Mouse (Mus musculus) embryonic facial prominence, embryonic 11.5 days (tissue): ENCODE results near the gene Hspg2. TPM values are rescaled to one million over a fixed set of nuclear protein-coding genes. Genes with fewer than 3 reads are reported as not detected.

Source experiments
- ATAC-seq: fragments of 200-750 bp; cut with Nextera tagmentation; replicated peaks from 2 replicates; pipeline ENCODE4 v1.8.0; 2017; ENCODE audit warnings: low read depth; ENCODE audit not compliant: insufficient number of reproducible peaks, low FRiP score, low TSS enrichment
- DNase-seq: peaks from one replicate; pipeline ENCODE4 v3.0.0-alpha.2; 2015; ENCODE audit warnings: low spot score
- H3K27ac ChIP-seq: fragments of 300-500 bp; sonication (generic); replicated peaks from 2 replicates; pipeline ENCODE4 v1.5.1; 2014; ENCODE audit warnings: mild to moderate bottlenecking, low read depth, low read length, control low read depth
- H3K27me3 ChIP-seq: fragments of 300-500 bp; sonication (generic); 2 replicates; pipeline ENCODE4 v1.6.1; 2014; ENCODE audit warnings: mild to moderate bottlenecking, low read length, moderate library complexity, mixed read lengths; ENCODE audit not compliant: control insufficient read depth, insufficient read depth
- H3K36me3 ChIP-seq: fragments of 300-500 bp; sonication (generic); replicated peaks from 2 replicates; pipeline ENCODE4 v1.6.1; 2014; ENCODE audit warnings: low read depth, mild to moderate bottlenecking, low read length, moderate library complexity, mixed read lengths; ENCODE audit not compliant: control insufficient read depth, insufficient read depth
- H3K4me1 ChIP-seq: fragments of 300-500 bp; sonication (generic); 2 replicates; pipeline ENCODE4 v1.6.1; 2014; ENCODE audit warnings: low read length, mixed read lengths; ENCODE audit not compliant: control insufficient read depth, insufficient read depth
- H3K4me2 ChIP-seq: fragments of 300-500 bp; sonication (generic); 2 replicates; pipeline ENCODE4 v1.6.1; 2014; ENCODE audit warnings: low read depth, mild to moderate bottlenecking, control low read depth, low read length, moderate library complexity
- H3K4me3 ChIP-seq: fragments of 300-500 bp; sonication (generic); 2 replicates; pipeline ENCODE4 v1.5.1; 2014; ENCODE audit warnings: low read depth, low read length, control low read depth
- H3K9ac ChIP-seq: fragments of 300-500 bp; sonication (generic); replicated peaks from 2 replicates; pipeline ENCODE4 v1.6.1; 2014; ENCODE audit warnings: mild to moderate bottlenecking, control low read depth, low read length
- H3K9me3 ChIP-seq: fragments of 300-500 bp; sonication (generic); replicated peaks from 2 replicates; pipeline ENCODE4 v1.6.1; 2016; ENCODE audit warnings: mild to moderate bottlenecking, low read length, inconsistent platforms, mixed read lengths; ENCODE audit not compliant: control insufficient read depth
- WGBS: fragments of 180-500 bp; shearing (Covaris S2); extraction: QIAGEN DNeasy Blood & Tissue Kit; methylation state at CpG from one replicate; pipeline ENCODE4 v1.1.7; 2014; 5-methylcytosine and 5-hydroxymethylcytosine counted together
- polyA plus RNA-seq: library from polyadenylated mRNA; unstranded; fragments of >200 nt; fragmentation: Nextera tagmentation; extraction: Ambion mirVana; gene quantifications from 2 replicates; pipeline ENCODE4 v1.2.1, GENCODE M21; 2014

Hspg2 gene
- polyA plus RNA-seq, 1 experiment from 2014 or later: 14.4 TPM

DNA sequence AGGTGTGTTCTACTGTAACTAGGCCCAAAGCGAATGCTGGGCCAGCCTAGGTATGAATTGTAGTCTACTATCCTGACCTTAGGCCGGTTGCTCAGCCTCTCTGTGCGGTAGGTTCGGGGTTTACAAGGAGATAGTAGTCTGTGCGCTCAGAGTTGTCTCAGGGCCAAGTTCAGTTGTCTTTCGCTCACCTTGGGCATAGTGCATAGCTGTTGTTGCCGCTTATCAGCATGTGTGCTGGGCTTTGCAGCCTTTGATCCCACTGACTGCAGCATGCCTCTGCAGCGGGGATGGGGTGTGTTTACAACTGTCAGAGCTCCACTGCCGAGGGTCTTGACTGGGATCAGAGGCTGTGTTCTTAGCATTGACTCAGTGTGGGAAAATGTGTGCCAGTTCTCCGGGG, 74.4 kb downstream of the Hspg2 start:
- DNase-seq (no peak), ATAC-seq (no peak)
- Histone ChIP-seq H3K4me2 (no peak overlapping the region), H3K9ac (no peak overlapping the region), H3K4me3 (no peak overlapping the region), H3K27ac (no peak overlapping the region), H3K9me3 (no peaks in the 10 kb centered on the region), H3K36me3 (peaks cover 10% of the 10 kb centered on the region; the same call in 1 of the 2 replicates), H3K27me3 (no peaks in the 10 kb centered on the region), H3K4me1 (no peaks in the 10 kb centered on the region)
- WGBS: 90% methylated on average over 10 of the region's 10 CpGs

GRCm38 (mm10) chr4:137545568-137545967, 77.0 kb downstream of the Hspg2 start:
- no peak overlapping the region for H3K4me3 ChIP-seq
- H3K36me3 ChIP-seq: peaks cover 9% of the 10 kb centered on the region
- no peaks in the 10 kb centered on the region for H3K4me1 ChIP-seq
- H3K9ac ChIP-seq: no peak overlapping the region
- DNase-seq (no peak), ATAC-seq (no peak)
- no peak overlapping the region for H3K27ac ChIP-seq
- H3K27me3 ChIP-seq: no peaks in the 10 kb centered on the region
- 93% methylated on average over 9 of the region's 9 CpGs for whole genome bisulfite sequencing
- H3K4me2 ChIP-seq: no peak overlapping the region
- H3K9me3 ChIP-seq: no peaks in the 10 kb centered on the region

GRCm38 (mm10) chr4:137546003-137546525, 77.5 kb downstream of the Hspg2 start:
- Histone ChIP-seq H3K4me2 (no peak overlapping the region), H3K4me1 (no peaks in the 10 kb centered on the region), H3K4me3 (no peak overlapping the region), H3K27me3 (no peaks in the 10 kb centered on the region), H3K27ac (no peak overlapping the region), H3K9ac (no peak overlapping the region), H3K36me3 (peaks cover 8% of the 10 kb centered on the region), H3K9me3 (no peaks in the 10 kb centered on the region)
- DNase-seq (peak; percentile 62), ATAC-seq (no peak)
- WGBS: 77% methylated on average over 5 of the region's 5 CpGs

DNA sequence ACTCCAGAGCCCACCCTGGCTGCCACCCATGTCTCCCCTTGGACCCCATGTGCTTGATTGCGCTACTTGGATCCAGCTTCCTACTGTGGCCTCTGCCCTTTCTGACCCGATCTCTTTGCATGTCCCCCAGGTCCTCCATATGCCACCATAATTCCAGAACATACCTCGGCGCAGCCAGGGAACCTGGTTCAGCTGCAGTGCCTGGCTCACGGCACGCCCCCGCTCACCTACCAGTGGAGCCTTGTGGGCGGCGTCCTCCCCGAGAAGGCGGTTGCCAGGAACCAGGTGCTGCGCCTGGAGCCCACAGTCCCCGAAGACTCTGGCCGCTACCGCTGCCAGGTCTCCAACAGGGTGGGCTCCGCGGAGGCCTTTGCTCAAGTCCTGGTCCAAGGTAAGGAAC, 84.9 kb downstream of the Hspg2 start:
- ATAC-seq: no peak
- 97% methylated on average over 17 of the region's 17 CpGs for WGBS
- H3K36me3 ChIP-seq: peaks cover 14% of the 10 kb centered on the region

GRCm38 (mm10) chr4:137556673-137557210, 88.2 kb downstream of the Hspg2 start:
- no peaks in the 10 kb centered on the region for H3K9me3 ChIP-seq
- no peaks in the 10 kb centered on the region for H3K27me3 ChIP-seq
- 89% methylated on average over 16 of the region's 16 CpGs for WGBS
- ATAC-seq (no peak), DNase-seq (no peak)
- no peak overlapping the region for H3K27ac ChIP-seq
- no peak overlapping the region for H3K4me3 ChIP-seq
- H3K4me1 ChIP-seq: no peaks in the 10 kb centered on the region
- peaks cover 9% of the 10 kb centered on the region for H3K36me3 ChIP-seq
- no peak overlapping the region for H3K9ac ChIP-seq
- H3K4me2 ChIP-seq: no peak overlapping the region

More for the DNA sequence above, 84.9 kb downstream of the Hspg2 start:
- Histone ChIP-seq H3K27ac (no peak overlapping the region), H3K9ac (no peak overlapping the region), H3K4me2 (no peak overlapping the region), H3K9me3 (no peaks in the 10 kb centered on the region), H3K4me3 (no peak overlapping the region), H3K27me3 (no peaks in the 10 kb centered on the region), H3K4me1 (no peaks in the 10 kb centered on the region)
- DNase-seq: no peak

DNA sequence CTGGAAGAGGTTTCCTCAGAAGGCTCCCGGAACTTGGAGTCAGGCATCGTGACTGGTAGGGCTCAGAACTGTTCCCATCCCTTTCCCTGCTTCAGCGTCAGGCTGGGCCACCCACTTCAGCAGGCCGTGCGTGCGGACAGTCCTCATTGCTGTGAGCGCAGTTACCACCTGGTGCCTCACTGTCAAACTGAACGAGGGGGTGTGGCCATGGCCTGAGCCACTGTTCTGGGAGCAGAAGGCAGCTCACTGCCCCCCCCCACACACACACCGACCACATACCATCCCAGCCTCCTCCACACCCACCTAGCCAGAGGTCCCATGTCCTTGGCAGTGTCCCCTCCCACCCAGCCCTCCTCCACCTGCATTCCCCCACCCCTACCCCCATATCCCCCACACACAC, 101.3 kb downstream of the Hspg2 start:
- no peaks in the 10 kb centered on the region for H3K4me1 ChIP-seq
- H3K27me3 ChIP-seq: no peaks in the 10 kb centered on the region
- H3K4me2 ChIP-seq: no peak overlapping the region
- H3K9ac ChIP-seq: no peak overlapping the region
- no peaks in the 10 kb centered on the region for H3K9me3 ChIP-seq
- ATAC-seq (0 out of 2 replicates have a peak, but pooled peaks have one; percentile 42), DNase-seq (no peak)
- no peak overlapping the region for H3K27ac ChIP-seq
- WGBS: 86% methylated on average over 9 of the region's 9 CpGs
- H3K36me3 ChIP-seq: no peaks in the 10 kb centered on the region; the same call in none of the 2 replicates
- no peak overlapping the region for H3K4me3 ChIP-seq

DNA sequence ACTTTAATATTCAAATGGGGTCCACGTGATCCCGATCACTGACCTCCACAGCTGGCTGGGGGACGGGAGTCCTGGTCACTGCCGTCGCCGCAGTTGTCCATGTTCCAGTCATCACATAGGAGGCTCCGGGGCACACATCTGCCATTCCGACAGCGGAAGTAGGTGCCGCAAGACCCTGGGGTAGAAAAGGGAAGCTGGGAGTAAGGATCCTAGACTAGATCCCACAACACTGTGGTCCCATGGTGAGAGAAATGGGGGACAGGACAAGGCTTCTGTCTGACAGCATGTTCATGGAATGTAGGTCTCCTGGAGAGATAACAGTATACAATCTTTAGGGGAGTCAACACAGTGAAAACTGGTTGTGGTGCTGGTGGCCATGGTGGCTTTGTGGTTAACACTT, 105.9 kb downstream of the Hspg2 start, which contains the start of gene Ldlrad2:
Gene Ldlrad2 (minus strand): TSS at position 101 of the 400 bp plus-strand sequence.
- 86% methylated on average over 10 of the region's 10 CpGs for WGBS
- no peak within 1 kb of the TSS for H3K4me3 ChIP-seq
- no peak within 1 kb of the TSS for H3K9ac ChIP-seq
- no peaks in the 10 kb centered on the region; the same call in 1 of the 2 replicates for H3K36me3 ChIP-seq
- H3K4me1 ChIP-seq: no peaks in the 10 kb centered on the region
- H3K9me3 ChIP-seq: no peaks in the 10 kb centered on the region
- H3K27me3 ChIP-seq: peaks cover 7% of the 10 kb centered on the region; the same call in 1 of the 2 replicates
- H3K4me2 ChIP-seq: no peak within 1 kb of the TSS
- DNase-seq (no peak), ATAC-seq (no peak)
- no peak within 1 kb of the TSS for H3K27ac ChIP-seq

GRCm38 (mm10) chr4:137577486-137577885, 108.9 kb downstream of the Hspg2 start:
- WGBS: 96% methylated on average over 12 of the region's 12 CpGs
- Histone ChIP-seq H3K9me3 (no peaks in the 10 kb centered on the region), H3K36me3 (no peaks in the 10 kb centered on the region), H3K27me3 (peaks cover 7% of the 10 kb centered on the region; the same call in 1 of the 2 replicates), H3K27ac (no peak overlapping the region), H3K9ac (no peak overlapping the region), H3K4me1 (no peaks in the 10 kb centered on the region), H3K4me2 (no peak overlapping the region), H3K4me3 (no peak overlapping the region)
- DNase-seq (no peak), ATAC-seq (no peak)
